Mouse (Mus musculus) naive thymus-derived CD4-positive, alpha-beta T cell, adult 2 months (primary cell): ENCODE results near the gene Ccdc81.

Source experiments
- DNase-seq: peaks from one replicate; pipeline ENCODE4 v3.0.0-alpha.2; 2011; ENCODE audit warnings: low read depth

Gene Ccdc81

GRCm38 (mm10) chr7:89864769-89865168, 38.7 kb downstream of the Ccdc81 start:
- DNase-seq: no peak

GRCm38 (mm10) chr7:89856440-89857217, 46.8 kb downstream of the Ccdc81 start:
- no peak for DNase-seq

- DNase-seq: no peak
Observed at GRCm38 (mm10) chr7:89855196-89855595, 48.2 kb downstream of the Ccdc81 start.

GRCm38 (mm10) chr7:89853131-89853530, 50.3 kb downstream of the Ccdc81 start:
- DNase-seq: no peak

GRCm38 (mm10) chr7:89852158-89853095, 51.0 kb downstream of the Ccdc81 start:
- no peak for DNase-seq

GRCm38 (mm10) chr7:89850510-89850909, 52.9 kb downstream of the Ccdc81 start:
- DNase-seq: no peak

- DNase-seq: no peak
Observed at GRCm38 (mm10) chr7:89845669-89846068, 57.8 kb downstream of the Ccdc81 start.

- peak; percentile 17 for DNase-seq
Observed at GRCm38 (mm10) chr7:89843533-89843932, 59.9 kb downstream of the Ccdc81 start.

- DNase-seq: no peak
Observed at GRCm38 (mm10) chr7:89843121-89843520, 60.3 kb downstream of the Ccdc81 start.

GRCm38 (mm10) chr7:89842404-89842715, 61.1 kb downstream of the Ccdc81 start:
- no peak for DNase-seq

- peak; percentile 62 for DNase-seq
Observed at GRCm38 (mm10) chr7:89841670-89842403, 61.6 kb downstream of the Ccdc81 start.

- no peak for DNase-seq
Observed at GRCm38 (mm10) chr7:89839721-89840120, 63.7 kb downstream of the Ccdc81 start.

GRCm38 (mm10) chr7:89837841-89838240, 65.6 kb downstream of the Ccdc81 start:
- DNase-seq: no peak

- no peak for DNase-seq
Observed at GRCm38 (mm10) chr7:89836676-89837075, 66.8 kb downstream of the Ccdc81 start.

- no peak for DNase-seq
Observed at GRCm38 (mm10) chr7:89835566-89835965, 67.9 kb downstream of the Ccdc81 start.

GRCm38 (mm10) chr7:89833521-89833920, 69.9 kb downstream of the Ccdc81 start:
- DNase-seq: no peak

- DNase-seq: no peak
Observed at GRCm38 (mm10) chr7:89829201-89829600, 74.2 kb downstream of the Ccdc81 start.

GRCm38 (mm10) chr7:89828436-89829065, 74.9 kb downstream of the Ccdc81 start:
- no peak for DNase-seq
